Mouse (Mus musculus) adrenal gland, postnatal 25 days (tissue): ENCODE measurements around the gene Ldb2. TPM values are rescaled to one million over a fixed set of nuclear protein-coding genes. Genes with fewer than 3 reads are reported as not detected.

ENCODE experiments used
- DNase-seq: peaks from one replicate; pipeline ENCODE4 v3.0.0; 2021; ENCODE audit warnings: mixed read lengths
- total RNA-seq: library from RNA; stranded (reverse); gene quantifications from 2 replicates; pipeline ENCODE4 v1.2.3, GENCODE M21; 2021

Gene Ldb2
- total RNA-seq, 1 experiment from 2014 or later, result 53.1 TPM

DNA sequence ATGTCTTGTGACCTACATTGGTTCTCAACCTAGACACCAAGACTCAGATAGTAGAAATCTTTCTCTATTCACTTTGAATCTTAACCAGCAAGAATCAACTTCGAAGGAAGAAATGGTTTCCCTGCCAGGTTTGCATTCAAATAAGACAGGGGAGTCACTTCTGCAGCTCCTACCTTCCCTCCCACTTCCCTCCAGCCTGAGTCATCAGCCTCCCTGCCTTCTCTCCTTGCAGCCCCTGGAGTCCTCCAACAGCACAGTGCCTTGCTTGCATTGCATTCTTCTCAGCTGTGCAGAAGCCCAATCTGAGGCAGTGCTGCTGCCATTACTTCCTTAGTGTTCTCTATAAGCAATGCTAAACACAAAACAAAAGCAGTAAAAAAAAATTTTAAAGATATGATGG lies 79.6 kb downstream of the Ldb2 start:
- no peak for DNase-seq

GRCm38 (mm10) chr5:44714508-44714907 lies 85.0 kb downstream of the Ldb2 start:
- DNase-seq, result no peak

DNA sequence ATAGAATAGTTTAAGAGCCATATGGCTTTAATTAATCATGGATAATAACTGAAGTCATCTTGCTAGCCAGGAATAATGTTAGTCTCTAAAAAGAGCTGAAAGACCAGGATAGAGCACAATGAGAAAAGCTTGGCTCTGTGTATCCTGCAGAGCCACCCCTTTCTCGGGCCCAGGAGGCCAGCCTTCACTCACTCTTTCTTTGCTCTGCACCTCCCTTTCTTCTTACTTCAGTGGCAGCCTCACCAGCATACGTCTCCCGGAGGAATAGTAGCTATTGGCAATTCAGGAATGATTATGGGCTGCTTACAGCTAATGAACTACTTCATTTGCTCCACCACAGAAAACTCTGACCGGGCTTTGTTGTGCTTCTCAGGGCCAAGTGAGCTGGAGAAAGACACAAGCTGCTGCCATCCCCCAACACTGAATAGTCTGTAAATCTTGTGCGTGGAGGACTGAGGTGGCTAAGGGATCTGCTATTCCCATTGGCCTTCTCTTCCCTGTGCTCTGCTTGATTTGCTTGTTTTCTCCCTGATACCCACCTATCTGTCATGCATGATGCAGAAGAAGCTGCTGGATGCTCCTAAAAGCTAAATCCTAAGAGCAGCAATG lies 86.2 kb downstream of the Ldb2 start:
- DNase-seq, result no peak

DNA sequence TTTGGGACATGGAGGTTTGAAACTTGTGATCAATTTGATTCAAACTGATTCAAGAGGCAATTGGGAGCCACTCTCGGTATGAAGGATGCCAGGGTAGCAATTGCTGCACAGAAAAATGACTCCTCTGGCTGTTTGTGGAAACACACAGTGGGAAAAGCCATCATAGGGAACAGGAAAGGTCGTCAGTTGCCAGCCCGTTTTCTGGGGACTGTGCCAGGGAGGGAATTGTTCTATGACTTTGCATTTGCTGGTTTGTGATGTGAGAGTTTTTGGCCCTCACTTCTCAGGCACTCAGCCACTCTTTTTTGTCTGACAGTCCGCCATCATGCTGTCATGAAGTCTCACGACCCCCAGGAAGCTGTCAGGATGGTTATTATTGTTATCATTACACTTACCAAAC lies 88.3 kb downstream of the Ldb2 start:
- DNase-seq, result no peak

DNA sequence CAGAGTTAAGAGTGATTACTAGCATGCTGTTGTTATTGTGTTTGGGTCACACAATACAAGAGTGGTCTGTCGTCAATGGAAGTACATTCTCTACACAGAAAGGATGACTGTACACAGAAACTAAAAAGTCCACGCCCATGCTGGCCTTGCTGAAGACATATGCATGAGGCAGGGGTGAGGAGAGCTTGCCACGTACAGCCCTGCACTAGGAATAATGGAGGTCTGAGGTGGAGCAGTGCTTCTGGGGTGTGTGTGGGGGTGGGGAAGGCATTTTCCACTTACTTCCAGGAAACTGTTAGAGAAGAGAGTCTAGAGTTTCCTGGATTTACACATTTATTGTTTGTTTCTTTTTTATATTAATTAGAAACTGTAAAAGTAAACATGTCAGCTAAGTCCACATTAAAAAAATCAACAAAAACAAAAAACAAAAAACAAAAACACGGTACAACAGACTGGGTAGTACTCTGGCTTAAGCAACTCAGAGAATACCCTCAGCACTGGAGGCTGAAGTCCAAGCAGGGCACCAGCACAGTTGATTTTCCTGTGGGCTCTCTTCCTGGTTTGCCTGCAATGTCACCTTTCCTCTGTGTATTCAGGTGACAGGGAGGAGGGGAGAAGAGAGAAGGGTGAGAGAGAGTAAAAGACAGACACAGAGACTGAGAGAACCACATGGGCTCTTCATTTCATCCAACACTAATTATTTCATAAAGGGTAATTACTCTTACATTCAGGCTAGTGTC lies 89.2 kb downstream of the Ldb2 start:
- DNase-seq, result no peak

DNA sequence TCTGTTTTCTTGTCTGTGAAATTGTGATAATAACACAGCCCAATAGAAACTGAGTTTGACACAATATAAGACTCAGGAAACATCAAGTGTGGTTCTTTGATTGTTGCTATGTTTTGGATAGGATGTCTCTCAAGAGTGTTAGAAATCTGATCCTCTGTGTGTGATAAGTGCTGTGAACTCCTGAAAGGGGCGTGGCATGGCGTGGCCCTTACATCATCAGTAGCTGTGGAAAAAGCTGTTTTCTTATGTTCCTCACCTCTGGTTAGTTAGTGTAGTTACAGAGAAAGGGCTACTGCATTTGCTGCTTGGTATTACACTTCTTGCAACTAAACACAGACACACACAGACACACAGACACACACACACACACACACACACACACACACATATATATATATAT lies 90.2 kb downstream of the Ldb2 start:
- no peak for DNase-seq

GRCm38 (mm10) chr5:44707946-44708345 lies 91.5 kb downstream of the Ldb2 start:
- no peak for DNase-seq

DNA sequence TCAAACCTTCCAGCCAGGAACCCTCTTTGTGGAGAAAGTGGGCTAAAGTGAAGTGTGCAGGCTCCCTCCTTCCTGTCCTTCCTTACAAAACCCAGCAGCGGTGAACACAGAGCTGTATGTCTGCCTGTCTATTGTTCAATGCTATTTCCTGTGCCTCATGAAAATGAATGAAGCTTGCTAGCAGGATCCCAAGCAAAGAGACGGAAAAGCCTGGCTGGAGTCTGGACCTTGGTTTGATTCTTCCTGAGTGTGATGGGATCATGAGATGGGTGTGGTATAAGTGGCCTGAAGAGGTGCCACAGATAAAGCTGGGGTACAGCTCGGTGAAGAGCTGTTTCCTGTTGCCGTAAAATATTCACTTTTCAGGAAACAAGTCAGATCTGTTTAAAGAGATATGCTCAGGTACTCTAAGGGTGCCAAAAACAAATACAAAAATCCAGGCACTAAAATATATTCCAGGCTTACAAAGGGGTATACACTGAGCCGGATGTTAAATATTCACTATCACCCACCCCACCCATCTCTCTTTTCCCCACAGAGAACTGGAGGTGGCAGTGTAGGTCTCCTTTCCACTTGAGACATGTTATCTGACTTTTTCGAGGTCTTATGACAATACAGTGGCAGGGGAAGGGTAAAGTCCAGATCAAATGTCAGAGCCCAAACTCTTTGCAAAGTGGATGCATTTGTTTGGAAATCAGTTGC lies 92.3 kb downstream of the Ldb2 start:
- DNase-seq, result no peak

DNA sequence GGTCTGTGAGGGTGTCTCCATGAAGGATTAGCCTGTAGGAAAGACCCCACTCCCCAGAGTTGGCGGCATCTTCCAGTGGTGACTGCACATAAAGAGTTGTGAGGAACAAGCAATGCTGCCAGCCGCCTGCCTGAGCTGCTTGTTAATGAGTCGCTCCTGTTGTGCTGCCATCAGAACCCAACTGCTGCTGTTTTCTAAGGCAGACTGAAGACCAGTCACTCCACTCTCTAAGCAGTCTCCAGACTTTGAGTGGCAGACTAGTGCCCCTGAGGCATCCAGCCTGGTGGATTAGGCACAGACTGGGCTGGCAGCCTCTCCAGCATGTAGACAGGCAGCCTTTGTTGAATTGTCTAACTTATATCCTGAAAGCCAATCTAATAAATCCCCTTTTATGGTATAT lies 101.5 kb downstream of the Ldb2 start:
- DNase-seq, result no peak

DNA sequence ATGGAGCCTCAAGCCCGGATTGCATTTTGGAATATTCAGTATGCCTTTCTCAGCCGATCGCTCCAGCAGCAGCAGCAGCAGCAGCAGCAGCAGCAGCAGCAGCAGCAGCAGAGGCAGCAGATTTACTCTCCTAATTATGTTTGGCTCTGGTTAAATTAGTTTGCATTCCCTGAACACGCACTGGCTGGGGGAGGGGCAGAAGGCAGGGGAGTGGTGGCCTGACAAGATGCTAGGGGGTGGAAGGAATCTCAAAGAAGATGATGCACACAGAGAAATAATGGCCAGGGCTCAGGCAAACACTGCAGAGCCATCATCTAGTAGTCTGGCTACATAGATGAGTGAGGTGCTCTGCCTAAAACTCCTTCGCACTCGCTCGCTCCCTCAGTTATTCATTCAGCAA lies 102.9 kb downstream of the Ldb2 start:
- no peak for DNase-seq

DNA sequence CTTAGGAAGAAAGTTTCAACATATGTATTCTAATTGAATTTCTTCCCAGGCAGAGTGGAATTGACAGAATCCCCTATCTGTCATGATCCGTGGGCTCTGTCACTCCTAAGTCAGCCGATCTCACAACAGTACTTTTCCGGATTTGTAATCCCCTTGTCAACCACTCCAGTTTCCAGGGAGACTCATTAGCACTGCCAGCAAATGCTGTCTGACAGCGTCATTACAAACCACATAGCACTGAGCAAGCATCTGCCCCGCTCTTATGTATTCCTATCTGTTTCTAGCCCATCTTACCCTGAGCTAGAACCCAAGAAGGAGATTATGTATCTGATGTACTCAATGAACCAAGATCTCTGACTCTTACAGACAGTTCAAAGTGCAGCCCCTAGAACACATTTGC lies 105.8 kb downstream of the Ldb2 start:
- DNase-seq, result no peak

DNA sequence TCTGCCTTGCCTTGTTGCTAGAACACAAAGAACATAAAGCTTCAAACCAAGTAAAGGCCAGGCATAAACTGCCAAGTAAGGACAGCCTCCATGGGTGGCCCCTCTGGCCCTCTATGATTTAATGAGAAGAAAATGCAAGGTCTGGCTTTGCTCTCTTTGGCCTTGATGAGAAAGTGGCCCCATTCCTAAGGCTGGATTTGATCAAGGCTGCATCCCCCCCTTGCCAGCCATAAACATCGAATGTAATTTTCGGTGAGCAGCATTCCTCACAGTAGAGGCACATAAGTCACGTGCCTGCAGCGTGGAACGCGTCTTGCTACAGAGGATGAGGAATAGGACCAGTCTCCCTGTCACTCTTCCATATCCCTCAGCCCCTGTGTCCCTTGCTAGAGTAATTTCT lies 113.1 kb downstream of the Ldb2 start:
- DNase-seq, result no peak

DNA sequence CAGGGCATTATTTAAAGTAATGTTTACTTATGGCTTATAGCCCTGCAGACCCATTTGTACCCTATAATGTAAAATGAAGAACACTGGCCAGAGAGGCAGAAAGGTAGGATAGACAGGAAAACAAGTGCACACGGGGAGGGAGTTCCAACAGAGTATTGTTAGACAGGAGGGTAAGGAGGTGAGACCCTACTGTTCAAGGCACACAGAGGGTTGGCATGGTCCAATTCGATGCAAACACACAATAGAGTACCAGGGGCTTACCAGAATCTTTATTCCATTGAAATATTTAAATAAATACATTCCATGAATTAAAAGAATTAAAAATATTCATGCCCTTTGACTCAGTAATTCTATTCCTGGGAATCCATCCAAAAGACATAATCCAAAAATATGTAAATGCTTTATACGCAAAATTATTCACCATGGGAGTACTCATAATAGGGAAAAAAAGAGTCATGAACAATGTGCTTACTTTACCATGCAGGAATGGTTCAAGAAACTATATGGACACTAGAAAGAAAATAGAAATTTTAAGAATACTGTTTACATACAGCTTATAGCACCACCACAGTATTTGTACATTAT lies 118.3 kb downstream of the Ldb2 start:
- DNase-seq, result no peak

DNA sequence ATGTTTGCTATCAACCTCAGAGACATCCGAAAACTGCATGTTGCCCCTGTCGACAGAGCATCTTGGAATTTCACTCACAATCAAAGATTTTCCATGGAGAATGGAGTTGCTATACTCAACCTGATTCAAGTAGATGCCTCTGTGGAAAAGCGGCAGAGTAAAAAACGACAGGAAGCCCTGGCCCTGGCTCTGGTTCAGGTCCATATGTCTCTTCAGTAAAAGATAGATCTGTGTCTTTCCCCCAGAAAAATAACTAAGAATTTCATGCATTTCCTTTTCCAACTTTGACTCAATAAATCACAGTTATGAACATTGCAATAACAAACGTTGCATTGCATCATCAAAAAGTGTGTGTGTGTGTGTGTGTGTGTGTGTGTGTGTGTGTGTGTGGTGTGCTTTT lies 121.7 kb downstream of the Ldb2 start:
- no peak for DNase-seq

DNA sequence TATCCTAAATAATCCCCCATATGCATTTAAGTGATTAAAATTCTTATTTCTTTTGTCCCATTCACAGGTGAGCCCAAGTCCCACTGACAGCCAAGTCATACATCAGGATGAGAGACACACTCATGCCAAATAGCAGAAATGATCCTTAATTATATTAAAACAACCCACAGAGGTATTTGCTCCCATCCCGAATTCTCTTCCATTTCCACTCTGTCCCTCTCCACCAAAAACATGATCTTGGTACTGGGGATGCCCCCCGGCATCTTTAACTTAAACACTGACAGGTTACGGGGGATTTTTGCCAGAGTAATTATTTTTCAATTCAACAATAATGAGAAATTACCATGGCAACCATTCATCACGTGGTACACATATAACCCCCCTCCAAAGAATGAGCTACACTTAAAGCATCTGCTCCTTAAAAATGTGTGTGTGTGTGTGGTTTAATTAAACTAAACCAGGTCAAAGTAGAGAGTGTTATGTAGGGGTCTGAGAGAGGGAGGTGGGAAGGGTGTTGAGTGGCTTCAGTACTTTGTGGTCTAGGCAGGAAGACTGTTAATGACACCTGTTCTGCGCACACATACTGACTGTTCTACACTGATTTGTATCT lies 123.2 kb downstream of the Ldb2 start:
- DNase-seq, result no peak

DNA sequence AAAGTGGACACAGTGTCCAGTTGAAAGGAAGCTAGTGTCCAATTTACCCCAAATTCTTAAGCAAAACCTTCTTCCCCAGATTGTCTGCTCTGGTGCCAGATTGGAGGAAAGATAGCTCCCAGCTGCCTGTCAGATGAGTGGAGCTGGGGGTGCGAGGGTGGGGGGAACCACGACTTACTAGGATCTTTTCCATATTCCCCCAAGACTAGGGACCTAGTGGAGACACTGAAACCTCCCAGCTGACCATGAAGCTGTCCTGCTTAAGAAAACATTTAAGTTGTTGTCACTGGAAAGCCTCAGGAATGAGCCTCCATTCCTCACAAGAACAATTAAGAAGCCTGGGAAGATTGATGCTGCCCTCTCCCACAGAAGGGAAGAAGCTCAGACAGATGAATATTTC lies 129.1 kb downstream of the Ldb2 start:
- no peak for DNase-seq

GRCm38 (mm10) chr5:44667907-44668306 lies 131.6 kb downstream of the Ldb2 start:
- no peak for DNase-seq

GRCm38 (mm10) chr5:44667383-44667782 lies 132.1 kb downstream of the Ldb2 start:
- no peak for DNase-seq

DNA sequence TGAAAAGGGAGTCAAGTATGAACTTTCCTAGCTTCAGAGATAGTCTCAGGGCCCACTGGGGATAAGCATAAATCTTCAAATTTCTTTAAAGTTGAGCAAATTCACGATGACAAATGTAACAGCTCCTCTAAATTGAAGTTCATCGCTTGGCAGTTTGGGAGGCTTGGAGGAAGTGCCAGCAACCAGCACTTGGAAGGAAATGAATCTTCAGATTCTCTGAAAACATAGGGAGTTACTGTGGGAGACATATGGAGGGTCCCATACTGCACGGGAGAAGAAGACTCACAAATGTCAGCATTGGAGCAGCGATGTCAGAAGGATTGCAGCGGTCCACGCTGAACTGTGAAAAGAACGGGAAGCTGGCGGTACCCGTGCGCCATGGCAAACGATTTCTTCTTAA lies 139.8 kb downstream of the Ldb2 start:
- no peak for DNase-seq

- no peak for DNase-seq
These were observed 142.8 kb downstream of the Ldb2 start for GRCm38 (mm10) chr5:44656707-44657106.

- no peak for DNase-seq
These were observed 145.1 kb downstream of the Ldb2 start for GRCm38 (mm10) chr5:44654403-44654802.

DNA sequence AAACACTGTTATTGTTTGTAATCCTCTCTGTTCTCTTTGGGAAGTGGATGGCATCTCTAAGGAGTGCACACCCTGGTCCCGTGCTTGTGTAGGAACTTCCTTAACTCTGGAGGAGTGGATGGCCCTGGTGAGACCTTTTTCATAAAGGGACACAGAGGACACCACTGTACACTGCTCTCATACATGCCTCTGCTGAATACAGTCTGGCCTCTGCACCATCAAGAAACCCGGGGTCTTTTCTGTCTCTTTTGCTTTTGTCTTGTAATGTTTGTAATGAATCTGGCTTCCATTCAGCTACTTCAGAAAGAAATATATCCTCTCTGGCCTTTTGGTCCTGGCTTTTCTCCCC lies 152.7 kb downstream of the Ldb2 start:
- DNase-seq, result no peak
